Mouse (Mus musculus): ENCODE results near the gene Abcg1. TPM values are rescaled to one million over a fixed set of nuclear protein-coding genes. Genes with fewer than 3 reads are reported as not detected.

The Abcg1 gene
- polyA plus RNA-seq, 1 experiment = 12.0 TPM

GRCm38 (mm10) chr17:31040421-31040820 is 17.1 kb upstream of the Abcg1 start:
- no peak for DNase-seq (ENCODE audit: low read depth)

GRCm38 (mm10) chr17:31042751-31043150 is 14.7 kb upstream of the Abcg1 start:
- DNase-seq (ENCODE audit: low read depth) = no peak

GRCm38 (mm10) chr17:31057891-31058744 is 643 bp downstream of the Abcg1 start:
- DNase-seq (ENCODE audit: low read depth) = no peak

- no peak for DNase-seq (ENCODE audit: low read depth)
These were observed 1.2 kb downstream of the Abcg1 start for GRCm38 (mm10) chr17:31058745-31059085.

- no peak for DNase-seq (ENCODE audit: low read depth)
These were observed 2.7 kb downstream of the Abcg1 start for GRCm38 (mm10) chr17:31060196-31060587.

- DNase-seq (ENCODE audit: low read depth) = no peak
These were observed 3.3 kb downstream of the Abcg1 start for GRCm38 (mm10) chr17:31060588-31061345.

- DNase-seq (ENCODE audit: low read depth) = no peak
These were observed 4.0 kb downstream of the Abcg1 start for GRCm38 (mm10) chr17:31061346-31062095.

- no peak for DNase-seq (ENCODE audit: low read depth)
These were observed 8.6 kb downstream of the Abcg1 start for GRCm38 (mm10) chr17:31066058-31066457.

- no peak for DNase-seq (ENCODE audit: low read depth)
These were observed 9.6 kb downstream of the Abcg1 start for GRCm38 (mm10) chr17:31067051-31067450.

DNA sequence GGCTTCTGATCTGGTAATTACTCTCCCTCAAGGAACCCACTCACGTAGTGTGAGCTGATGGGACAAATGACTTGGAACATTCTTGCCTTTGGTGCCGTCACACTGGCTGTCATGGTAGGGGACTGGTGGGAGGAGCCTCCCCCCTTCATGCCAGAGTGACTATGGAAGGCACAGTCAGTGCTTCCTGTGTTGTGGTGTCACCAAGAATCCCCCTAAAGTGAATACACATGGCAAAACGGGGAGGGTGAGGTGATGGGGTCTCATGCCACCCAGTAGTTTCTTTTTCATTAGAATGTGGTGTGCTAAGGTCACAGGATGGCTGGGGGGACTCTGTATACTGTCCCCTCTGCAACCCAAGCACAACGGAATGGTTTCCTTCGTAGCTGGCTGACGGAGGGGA is 11.6 kb downstream of the Abcg1 start:
- DNase-seq (ENCODE audit: low read depth) = no peak

DNA sequence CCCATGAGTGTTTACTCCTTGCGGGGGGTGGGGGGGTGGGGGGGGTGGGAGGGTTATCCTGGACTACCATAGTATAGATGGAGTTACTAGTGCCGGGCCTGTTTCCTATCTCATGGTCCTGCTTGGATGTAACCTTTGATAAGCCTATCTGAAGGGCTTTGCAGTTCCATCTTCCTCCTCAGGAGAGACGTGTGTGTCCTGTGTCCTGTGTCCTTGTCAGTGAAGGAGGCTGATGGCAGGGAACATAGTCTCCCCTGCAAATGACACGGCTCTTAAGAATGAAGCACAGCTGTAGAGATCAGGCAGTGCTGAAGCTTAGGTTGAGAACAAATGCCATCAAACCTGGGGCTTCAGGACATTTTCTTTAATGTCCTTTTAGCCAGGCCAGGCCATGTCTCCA is 12.4 kb downstream of the Abcg1 start:
- no peak for DNase-seq (ENCODE audit: low read depth)

GRCm38 (mm10) chr17:31070403-31071185 is 13.1 kb downstream of the Abcg1 start:
- no peak for DNase-seq (ENCODE audit: low read depth)

DNA sequence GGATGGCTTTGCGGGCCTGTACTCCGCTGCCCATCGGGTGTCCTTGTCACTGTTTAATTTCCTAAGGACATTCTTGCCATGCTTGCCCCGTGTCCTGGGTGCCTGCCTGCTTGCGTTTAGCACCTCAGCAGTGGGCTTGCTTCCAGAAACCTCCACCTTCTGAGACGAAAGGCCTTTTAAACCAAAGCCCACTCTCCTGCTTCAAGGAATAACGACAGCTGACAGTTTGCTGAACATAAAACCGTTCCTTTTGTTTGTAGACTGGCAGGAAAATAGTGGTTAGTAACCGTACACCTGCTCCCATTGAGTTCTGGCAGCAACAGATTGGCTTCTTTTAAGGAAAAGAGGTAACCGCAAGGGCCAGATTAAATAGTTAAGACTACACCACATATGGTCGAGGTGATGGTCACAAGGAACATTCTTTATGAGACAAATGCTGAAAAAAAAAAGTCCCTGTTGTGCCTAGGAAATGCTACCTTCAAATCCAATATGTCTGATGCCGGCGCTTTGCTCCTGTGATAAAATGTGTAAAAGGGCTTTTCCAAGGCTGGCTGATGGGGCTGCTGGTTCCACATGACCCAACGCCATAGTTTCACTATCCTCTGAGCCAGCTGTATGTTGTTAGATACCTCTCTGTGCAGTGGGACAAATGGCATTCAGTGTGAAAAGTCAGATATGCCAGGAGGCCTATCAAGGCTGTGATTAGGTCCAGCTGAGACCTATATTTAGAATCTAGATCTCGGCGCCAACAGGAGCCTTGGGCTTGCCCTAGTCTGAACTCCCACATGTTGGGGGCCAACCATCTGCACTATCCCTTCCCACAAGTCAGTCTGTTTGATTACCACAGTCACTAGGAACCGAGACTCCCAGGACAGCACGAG is 14.2 kb downstream of the Abcg1 start:
- DNase-seq (ENCODE audit: low read depth) = no peak

DNA sequence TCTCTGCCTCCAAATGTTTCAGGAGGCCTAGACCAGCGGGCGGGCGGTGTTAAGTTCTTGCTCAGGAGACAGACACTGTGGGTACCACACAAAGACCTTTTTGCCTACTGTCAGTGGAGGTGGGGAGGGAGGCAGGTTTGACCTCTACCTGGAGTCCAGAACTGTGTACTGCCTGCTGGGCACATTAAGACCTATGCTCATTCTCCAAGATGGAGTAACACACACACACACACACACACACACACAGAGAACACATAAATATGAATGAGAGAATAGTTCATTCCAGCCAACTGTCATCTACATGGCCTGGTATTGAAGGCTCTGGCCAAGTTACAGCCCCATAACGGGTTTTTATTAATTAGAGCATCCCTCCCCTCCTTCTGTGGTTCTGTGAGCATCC is 15.4 kb downstream of the Abcg1 start:
- no peak for DNase-seq (ENCODE audit: low read depth)

- DNase-seq (ENCODE audit: low read depth) = no peak
These were observed 16.0 kb downstream of the Abcg1 start for GRCm38 (mm10) chr17:31073273-31074052.

DNA sequence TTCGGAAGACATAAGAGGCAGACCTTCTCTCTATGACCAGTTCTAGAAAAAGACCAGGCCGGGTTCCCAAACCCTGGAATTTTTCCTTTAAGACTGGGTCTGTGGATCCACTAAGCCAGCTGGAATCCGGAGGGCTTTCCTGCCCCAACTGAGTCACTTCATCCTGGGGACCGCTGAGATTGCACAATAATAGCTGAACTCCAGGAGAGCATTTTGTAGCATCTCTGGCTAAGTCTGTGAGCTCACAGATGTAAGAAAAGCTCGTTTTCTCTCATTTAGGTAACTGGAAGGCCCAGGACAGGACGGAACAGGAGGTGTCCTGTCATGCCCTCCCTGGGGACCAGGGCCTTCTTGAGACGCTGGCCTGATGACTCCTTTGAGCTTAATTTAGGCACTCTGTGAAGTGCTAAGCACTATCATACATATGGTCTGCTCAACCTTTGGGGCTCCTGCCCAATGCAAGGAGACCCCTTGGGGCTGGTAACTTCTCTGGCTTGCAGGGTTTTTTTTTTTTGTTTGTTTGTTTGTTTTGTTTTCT is 16.6 kb downstream of the Abcg1 start:
- no peak for DNase-seq (ENCODE audit: low read depth)

- DNase-seq (ENCODE audit: low read depth) = no peak
These were observed 17.2 kb downstream of the Abcg1 start for GRCm38 (mm10) chr17:31074666-31075065.

DNA sequence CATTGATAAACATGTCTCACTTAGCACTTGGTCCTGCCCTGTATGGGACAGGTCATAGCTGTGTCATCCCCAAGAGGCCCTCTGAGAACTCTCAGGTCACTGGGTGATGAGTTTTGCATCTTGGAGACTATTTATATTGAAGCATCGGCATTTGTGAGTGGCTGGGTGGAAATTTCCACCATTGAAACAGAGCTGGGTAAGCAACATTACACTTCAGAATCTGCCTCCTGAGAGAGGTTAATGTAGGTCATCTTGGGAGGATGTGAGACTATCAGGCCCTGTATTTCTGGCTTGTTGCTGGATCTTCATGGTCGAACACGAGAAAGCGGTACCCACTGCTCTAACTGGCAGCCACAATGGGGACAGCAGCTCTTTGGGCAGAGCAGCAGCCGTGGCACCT is 18.0 kb downstream of the Abcg1 start:
- DNase-seq (ENCODE audit: low read depth) = no peak

- DNase-seq (ENCODE audit: low read depth) = no peak
These were observed 20.1 kb downstream of the Abcg1 start for GRCm38 (mm10) chr17:31077561-31077960.

DNA sequence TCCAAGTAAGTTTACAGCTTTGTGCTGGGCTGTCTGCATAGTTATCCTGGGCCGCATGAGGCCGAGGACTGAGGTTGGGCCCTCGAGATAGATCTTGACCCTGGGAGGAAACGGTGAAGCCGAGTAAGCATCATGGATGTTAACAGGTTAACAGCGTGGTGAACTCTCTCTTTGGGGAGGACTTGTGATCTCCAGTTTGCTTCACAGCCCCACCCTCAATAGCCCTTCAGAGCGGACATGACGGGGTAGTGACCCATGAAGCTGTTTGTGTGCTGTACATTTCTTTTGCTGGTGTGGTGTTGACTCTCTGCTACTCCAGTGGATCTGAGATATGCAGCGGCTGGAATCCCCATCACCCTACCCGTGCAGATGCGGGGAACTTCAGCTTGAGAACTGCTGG is 21.1 kb downstream of the Abcg1 start:
- no peak for DNase-seq (ENCODE audit: low read depth)

All from gonadal fat pad, adult 2 months (tissue).